Mouse (Mus musculus) G1E (cell line): Measurements from ENCODE around the gene Lgmn. TPM values are rescaled to one million over a fixed set of nuclear protein-coding genes. Genes with fewer than 3 reads are reported as not detected.
A peak's percentile ranks its signal among the peaks of the same experiment; 100 is the strongest.

Source experiments
- ATAC-seq: 2 replicates; pipeline ENCODE4 v1.8.0; 2016; ENCODE audit warnings: mild to moderate bottlenecking; ENCODE audit not compliant: insufficient number of reproducible peaks, poor library complexity, low FRiP score, severe bottlenecking; ENCODE audit errors: extremely low read depth
- DNase-seq: peaks from one replicate; pipeline ENCODE4 v3.0.0; 2012; ENCODE audit warnings: low spot score
- H3K27me3 ChIP-seq: 2 replicates; pipeline ENCODE4 v1.6.1; 2012; ENCODE audit warnings: mild to moderate bottlenecking, low read length, inconsistent platforms; ENCODE audit not compliant: insufficient read depth
- H3K36me3 ChIP-seq: replicated peaks from 2 replicates; pipeline ENCODE3; 2012; ENCODE audit warnings: mild to moderate bottlenecking, inconsistent platforms
- H3K4me1 ChIP-seq: 2 replicates; pipeline ENCODE4 v1.6.1; 2012; ENCODE audit warnings: low read depth, low read length, inconsistent platforms, mixed read lengths; ENCODE audit not compliant: insufficient read depth
- H3K4me3 ChIP-seq: 2 replicates; pipeline ENCODE4 v1.5.1; 2012; ENCODE audit warnings: low read depth, mild to moderate bottlenecking, inconsistent platforms, low read length, moderate library complexity, mixed read lengths
- H3K9me3 ChIP-seq: replicated peaks from 2 replicates; pipeline ENCODE4 v1.6.1; 2012; ENCODE audit warnings: inconsistent platforms
- CTCF ChIP-seq: IDR thresholded peaks from 2 replicates; pipeline ENCODE4 v1.5.1; 2012; ENCODE audit warnings: low read depth, low read length, inconsistent platforms, mixed read lengths
- GATA1 ChIP-seq: IDR thresholded peaks from 2 replicates; pipeline ENCODE4 v1.6.1; 2012; ENCODE audit warnings: borderline replicate concordance, low read length, inconsistent platforms, mixed read lengths
- GATA2 ChIP-seq: IDR thresholded peaks from 2 replicates; pipeline ENCODE4 v1.6.1; 2012; ENCODE audit warnings: low read depth, low read length, inconsistent platforms, borderline replicate concordance
- POLR2AphosphoS5 ChIP-seq: IDR thresholded peaks from 2 replicates; pipeline ENCODE4 v1.6.1; 2012; ENCODE audit warnings: low read depth, low read length, inconsistent platforms; ENCODE audit not compliant: insufficient replicate concordance
- TAL1 ChIP-seq: conservative IDR thresholded peaks from 2 replicates; pipeline ENCODE4 v1.6.1; 2012; ENCODE audit warnings: low read depth, low read length, inconsistent platforms, mixed read lengths
- polyA plus RNA-seq: library from polyadenylated mRNA; stranded (reverse); fragments of >175 nt; gene quantifications from 2 replicates; pipeline ENCODE4 v1.2.3, GENCODE M21; 2012
- total RNA-seq, 2 experiments: library from RNA; stranded (forward) in 1 of 2; stranded (reverse) in 1 of 2; fragments of 200-1000 nt in 1 of 2; fragments of >200 nt in 1 of 2; fragmentation: Nextera tagmentation in 1 of 2; gene quantifications; 2 replicates each; pipeline ENCODE4 v1.2.3; 2014 to 2017

The Lgmn gene
- total and polyA plus RNA-seq, 3 experiments: 1.7 to 22.0 (median 14.0) TPM

GRCm38 (mm10) chr12:102426285-102426684 lies 13.3 kb downstream of the Lgmn start:
- no peaks in the 10 kb centered on the region for H3K27me3 ChIP-seq
- H3K9me3 ChIP-seq: no peaks in the 10 kb centered on the region
- no peaks in the 10 kb centered on the region for H3K36me3 ChIP-seq
- ATAC-seq (peak; percentile 96), DNase-seq (no peak)
- no peak overlapping the region for H3K4me3 ChIP-seq
- H3K4me1 ChIP-seq: peaks cover 24% of the 10 kb centered on the region
- TF ChIP-seq GATA2 (no peak), GATA1 (no peak), TAL1 (peak; percentile 33; the same call in 1 of the 2 replicates), CTCF (no peak), POLR2AphosphoS5 (no peak)

DNA sequence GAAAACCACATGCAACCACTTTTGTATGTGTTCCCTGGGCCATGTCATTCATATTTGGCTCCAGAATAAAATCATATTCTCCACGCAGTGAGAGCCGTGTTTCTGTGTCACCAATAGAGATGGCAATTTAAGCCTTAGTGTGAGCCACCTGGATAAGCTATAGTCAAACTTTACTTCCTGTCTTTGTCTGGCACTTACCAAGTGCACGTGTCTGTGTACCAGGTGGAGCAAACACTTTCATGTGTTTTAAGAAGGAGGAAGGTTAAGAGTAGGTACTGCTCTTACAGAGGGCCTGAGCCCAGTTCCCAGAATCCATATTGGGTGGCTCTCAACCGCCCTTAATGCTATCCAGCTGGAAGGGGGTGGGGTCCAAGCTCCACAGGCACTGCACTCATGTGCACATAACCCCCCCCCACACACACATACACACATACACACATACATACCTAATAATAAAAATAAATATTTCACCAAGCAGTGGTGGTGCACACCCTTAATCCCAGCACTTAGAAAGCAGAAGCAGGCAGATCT lies 14.5 kb downstream of the Lgmn start:
- no peaks in the 10 kb centered on the region for H3K36me3 ChIP-seq
- H3K9me3 ChIP-seq: no peaks in the 10 kb centered on the region
- ATAC-seq (no peak), DNase-seq (no peak)
- peaks cover 27% of the 10 kb centered on the region for H3K4me1 ChIP-seq
- H3K27me3 ChIP-seq: no peaks in the 10 kb centered on the region
- no peak overlapping the region for H3K4me3 ChIP-seq
- TF ChIP-seq GATA2 (no peak), CTCF (no peak), POLR2AphosphoS5 (no peak), TAL1 (no peak), GATA1 (no peak)

- Histone ChIP-seq H3K9me3 (no peaks in the 10 kb centered on the region), H3K4me1 (peaks cover 28% of the 10 kb centered on the region), H3K4me3 (no peak overlapping the region), H3K36me3 (no peaks in the 10 kb centered on the region), H3K27me3 (no peaks in the 10 kb centered on the region)
- ATAC-seq: no peak
- no peak for DNase-seq
- no peak for TF ChIP-seq CTCF
- no peak for TF ChIP-seq GATA1
- no peak for TF ChIP-seq TAL1
- no peak for TF ChIP-seq POLR2AphosphoS5
- no peak for TF ChIP-seq GATA2
Observed at GRCm38 (mm10) chr12:102424456-102424855, 15.2 kb downstream of the Lgmn start.

DNA sequence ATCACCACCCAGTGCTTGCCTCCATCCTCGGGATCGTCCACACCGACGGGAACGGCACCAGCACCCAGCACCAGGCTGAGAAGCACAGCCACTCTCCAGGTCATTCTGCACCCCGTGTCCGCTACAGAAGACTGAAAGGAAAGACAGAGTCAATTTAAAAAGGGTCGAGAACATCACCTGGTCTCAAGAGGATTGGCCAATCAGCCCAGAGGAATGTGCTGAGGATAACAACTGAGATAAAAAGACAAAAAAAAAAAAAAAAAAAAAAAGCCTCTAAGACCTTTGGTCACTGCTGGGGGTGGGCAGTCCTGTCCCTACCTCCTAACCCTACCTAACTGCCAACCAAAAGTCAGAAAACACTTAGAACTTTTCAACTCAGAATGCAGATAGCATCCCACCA lies 16.0 kb downstream of the Lgmn start:
- Histone ChIP-seq H3K4me1 (peaks cover 28% of the 10 kb centered on the region), H3K4me3 (no peak overlapping the region), H3K27me3 (no peaks in the 10 kb centered on the region), H3K9me3 (no peaks in the 10 kb centered on the region), H3K36me3 (no peaks in the 10 kb centered on the region)
- TF ChIP-seq TAL1 (no peak), GATA2 (no peak), CTCF (no peak), GATA1 (no peak), POLR2AphosphoS5 (no peak)
- ATAC-seq (no peak), DNase-seq (no peak)

- no peak for DNase-seq
- Histone ChIP-seq H3K9me3 (no peaks in the 10 kb centered on the region), H3K36me3 (no peaks in the 10 kb centered on the region), H3K27me3 (no peaks in the 10 kb centered on the region), H3K4me3 (no peak overlapping the region), H3K4me1 (peaks cover 28% of the 10 kb centered on the region)
- no peak for ATAC-seq
- TF ChIP-seq CTCF (no peak), GATA1 (no peak), TAL1 (no peak), GATA2 (no peak), POLR2AphosphoS5 (no peak)
Observed at GRCm38 (mm10) chr12:102422623-102423320, 16.8 kb downstream of the Lgmn start.

DNA sequence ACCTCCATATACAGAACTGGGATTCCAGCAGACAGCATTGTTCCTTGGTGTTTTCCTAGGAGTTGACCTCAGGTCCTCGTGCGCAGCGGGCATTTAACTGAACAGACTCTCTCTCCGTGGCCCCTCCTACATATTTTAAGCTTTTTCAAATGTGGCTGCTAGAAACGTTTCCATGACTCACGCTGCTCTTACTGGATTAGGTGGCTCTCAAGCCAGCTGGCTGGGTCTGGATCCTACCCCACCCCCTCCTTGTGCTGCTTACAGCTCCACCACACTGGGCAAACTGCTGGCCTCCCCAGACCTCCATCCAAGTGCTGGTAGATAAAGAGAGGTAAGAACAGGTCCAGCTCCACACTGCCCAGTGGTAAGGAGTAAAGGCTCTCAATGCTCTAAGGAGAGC lies 17.5 kb downstream of the Lgmn start:
- TF ChIP-seq CTCF: no peak
- no peak for TF ChIP-seq GATA1
- TF ChIP-seq TAL1: no peak
- no peak for TF ChIP-seq GATA2
- TF ChIP-seq POLR2AphosphoS5: no peak
- H3K4me1 ChIP-seq: peaks cover 28% of the 10 kb centered on the region
- DNase-seq (no peak), ATAC-seq (no peak)
- H3K9me3 ChIP-seq: no peaks in the 10 kb centered on the region
- no peak overlapping the region for H3K4me3 ChIP-seq
- no peaks in the 10 kb centered on the region for H3K36me3 ChIP-seq
- H3K27me3 ChIP-seq: no peaks in the 10 kb centered on the region
